Mouse (Mus musculus) ES-Bruce4 (cell line): ENCODE data around the gene Tle3.

Experiments used
- CTCF ChIP-seq: IDR thresholded peaks from one replicate; pipeline ENCODE4 v1.8.1; 2011; ENCODE audit warnings: low read depth, low read length
- POLR2A ChIP-seq: IDR thresholded peaks from one replicate; pipeline ENCODE4 v1.8.1; 2011; ENCODE audit warnings: low read length; ENCODE audit not compliant: insufficient read depth

- TF ChIP-seq POLR2A (no peak), CTCF (no peak)
These were observed 73.6 kb downstream of the Tle3 start for GRCm38 (mm10) chr9:61445711-61446222.
